Mouse (Mus musculus) stomach, embryonic 15.5 days (tissue): Measurements from ENCODE around the gene Ankrd28. TPM values are rescaled to one million over a fixed set of nuclear protein-coding genes. Genes with fewer than 3 reads are reported as not detected.
"Not testable (repeated sequence)": the region's sequence is repeated elsewhere in the genome, so short reads cannot be mapped to it uniquely, and the experiment has no call there.

ENCODE experiments used
- ATAC-seq: fragments of 200-750 bp; cut with Nextera tagmentation; 2 replicates; pipeline ENCODE4 v1.8.0; 2017; ENCODE audit warnings: low read depth, moderate number of reproducible peaks, moderate TSS enrichment; ENCODE audit not compliant: insufficient read depth, low FRiP score
- H3K27ac ChIP-seq: fragments of 300-500 bp; sonication (generic); 2 replicates; pipeline ENCODE4 v1.5.1; 2015; ENCODE audit warnings: mild to moderate bottlenecking, inconsistent platforms
- H3K27me3 ChIP-seq: fragments of 300-500 bp; sonication (generic); replicated peaks from 2 replicates; pipeline ENCODE4 v1.6.1; 2015; ENCODE audit warnings: inconsistent platforms
- H3K36me3 ChIP-seq: fragments of 300-500 bp; sonication (generic); 2 replicates; pipeline ENCODE4 v1.6.1; 2015; ENCODE audit warnings: inconsistent platforms
- H3K4me1 ChIP-seq: fragments of 300-500 bp; sonication (generic); 2 replicates; pipeline ENCODE4 v1.6.1; 2015; ENCODE audit warnings: inconsistent platforms
- H3K4me2 ChIP-seq: fragments of 300-500 bp; sonication (generic); 2 replicates; pipeline ENCODE4 v1.6.1; 2015; ENCODE audit warnings: mild to moderate bottlenecking, inconsistent platforms
- H3K4me3 ChIP-seq: fragments of 300-500 bp; sonication (generic); replicated peaks from 2 replicates; pipeline ENCODE4 v1.5.1; 2015; ENCODE audit warnings: inconsistent platforms
- H3K9ac ChIP-seq: fragments of 300-500 bp; sonication (generic); 2 replicates; pipeline ENCODE4 v1.6.1; 2015; ENCODE audit warnings: inconsistent platforms
- H3K9me3 ChIP-seq: fragments of 300-500 bp; sonication (generic); 2 replicates; pipeline ENCODE4 v1.6.1; 2016; ENCODE audit warnings: inconsistent platforms
- WGBS: fragments of 180-500 bp; shearing (Covaris S2); methylation state at CpG from one replicate; pipeline ENCODE4 v1.1.7; 2015; 5-methylcytosine and 5-hydroxymethylcytosine counted together
- polyA plus RNA-seq: library from polyadenylated mRNA; unstranded; fragments of >200 nt; fragmentation: Nextera tagmentation; extraction: Ambion mirVana; gene quantifications from 2 replicates; pipeline ENCODE4 v1.2.1, GENCODE M21; 2015

The Ankrd28 gene
- polyA plus RNA-seq, 1 experiment from 2014 or later: 6.9 TPM

DNA sequence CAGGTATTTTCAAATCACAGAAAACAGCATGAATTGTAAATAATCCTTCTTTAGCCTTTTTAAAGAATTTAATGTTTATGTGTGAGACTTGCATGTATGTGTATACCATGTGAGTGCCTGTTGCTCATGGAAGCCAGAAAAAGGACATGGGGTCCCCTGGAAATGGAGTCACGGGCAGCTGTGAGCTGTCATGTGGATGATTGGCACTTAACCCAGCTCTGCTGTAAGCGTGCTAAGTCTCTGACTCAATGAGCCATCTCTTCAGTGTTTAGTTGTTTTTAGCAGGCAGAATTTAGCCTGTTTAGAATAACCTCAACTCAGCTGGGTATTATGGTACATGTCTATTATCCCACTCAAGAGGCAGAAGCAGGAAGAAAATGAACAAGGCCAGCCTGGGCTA lies 43.5 kb downstream of the Ankrd28 start:
- Histone ChIP-seq H3K27ac (no peak overlapping the region), H3K4me2 (no peak overlapping the region), H3K4me1 (no peaks in the 10 kb centered on the region), H3K27me3 (no peaks in the 10 kb centered on the region), H3K9ac (no peak overlapping the region), H3K9me3 (no peaks in the 10 kb centered on the region), H3K4me3 (no peak overlapping the region), H3K36me3 (no peaks in the 10 kb centered on the region)
- no peak for ATAC-seq
- 56% methylated on average over 2 of the region's 2 CpGs for WGBS

- ATAC-seq: no peak
- H3K9me3 ChIP-seq: no peaks in the 10 kb centered on the region
- no peak overlapping the region for H3K9ac ChIP-seq
- H3K36me3 ChIP-seq: no peaks in the 10 kb centered on the region
- H3K4me2 ChIP-seq: no peak overlapping the region
- no peak overlapping the region for H3K4me3 ChIP-seq
- no peaks in the 10 kb centered on the region for H3K27me3 ChIP-seq
- 0 out of 2 replicates have a peak, but pooled peaks cover 6% of the 10 kb centered on the region for H3K4me1 ChIP-seq
- H3K27ac ChIP-seq: no peak overlapping the region
Measured at GRCm38 (mm10) chr14:31785681-31786080, 44.8 kb downstream of the Ankrd28 start.

GRCm38 (mm10) chr14:31784975-31785374 lies 45.5 kb downstream of the Ankrd28 start:
- Histone ChIP-seq H3K4me2 (no peak overlapping the region), H3K9me3 (no peaks in the 10 kb centered on the region), H3K4me3 (no peak overlapping the region), H3K27me3 (no peaks in the 10 kb centered on the region), H3K9ac (no peak overlapping the region), H3K4me1 (0 out of 2 replicates have a peak, but pooled peaks cover 6% of the 10 kb centered on the region), H3K27ac (no peak overlapping the region), H3K36me3 (no peaks in the 10 kb centered on the region)
- 84% methylated on average over 5 of the region's 5 CpGs for WGBS
- no peak for ATAC-seq

DNA sequence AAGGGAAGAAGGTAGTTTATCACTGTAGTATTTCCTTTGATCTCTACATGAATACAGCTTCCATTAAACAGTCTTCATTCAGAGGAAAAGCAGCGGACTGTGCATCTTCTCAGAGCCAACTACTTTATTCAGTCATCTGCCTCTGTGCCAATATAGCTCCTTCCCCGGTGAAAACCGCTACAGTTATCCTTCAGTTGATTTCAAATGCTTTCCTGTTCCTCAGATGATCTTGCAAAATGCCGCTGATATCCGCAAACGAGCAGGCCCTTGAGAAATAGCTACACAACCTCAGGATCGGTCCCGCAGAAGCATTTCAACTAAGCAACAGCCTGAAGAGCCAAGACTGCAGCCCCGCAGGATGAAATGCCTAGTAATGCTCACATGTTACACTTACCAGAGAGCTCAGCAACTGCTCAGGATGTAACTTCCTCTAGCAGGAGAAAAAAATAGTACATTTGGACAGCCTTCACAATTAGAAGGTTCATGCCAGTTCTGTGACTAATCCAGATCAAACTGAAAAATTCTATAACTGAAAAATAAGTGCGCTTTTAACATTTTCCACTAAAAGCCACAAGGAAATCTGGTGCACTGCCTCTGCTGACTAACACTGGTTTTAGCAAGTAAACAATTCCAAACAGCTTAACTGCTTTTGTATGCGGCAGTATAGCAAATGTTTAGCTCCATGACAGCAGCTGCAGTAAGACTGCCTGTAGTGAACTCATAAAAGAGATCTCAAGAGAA lies 49.0 kb downstream of the Ankrd28 start:
- no peaks in the 10 kb centered on the region for H3K27me3 ChIP-seq
- no peaks in the 10 kb centered on the region for H3K36me3 ChIP-seq
- ATAC-seq: no peak
- no peaks in the 10 kb centered on the region for H3K9me3 ChIP-seq
- 32% methylated on average over 11 of the region's 11 CpGs for WGBS
- H3K4me2 ChIP-seq: peak overlapping the region; percentile 47
- H3K4me1 ChIP-seq: 0 out of 2 replicates have a peak, but pooled peaks cover 6% of the 10 kb centered on the region
- peak overlapping the region; percentile 81 for H3K27ac ChIP-seq
- peak overlapping the region; percentile 7 for H3K4me3 ChIP-seq
- H3K9ac ChIP-seq: no peak overlapping the region

DNA sequence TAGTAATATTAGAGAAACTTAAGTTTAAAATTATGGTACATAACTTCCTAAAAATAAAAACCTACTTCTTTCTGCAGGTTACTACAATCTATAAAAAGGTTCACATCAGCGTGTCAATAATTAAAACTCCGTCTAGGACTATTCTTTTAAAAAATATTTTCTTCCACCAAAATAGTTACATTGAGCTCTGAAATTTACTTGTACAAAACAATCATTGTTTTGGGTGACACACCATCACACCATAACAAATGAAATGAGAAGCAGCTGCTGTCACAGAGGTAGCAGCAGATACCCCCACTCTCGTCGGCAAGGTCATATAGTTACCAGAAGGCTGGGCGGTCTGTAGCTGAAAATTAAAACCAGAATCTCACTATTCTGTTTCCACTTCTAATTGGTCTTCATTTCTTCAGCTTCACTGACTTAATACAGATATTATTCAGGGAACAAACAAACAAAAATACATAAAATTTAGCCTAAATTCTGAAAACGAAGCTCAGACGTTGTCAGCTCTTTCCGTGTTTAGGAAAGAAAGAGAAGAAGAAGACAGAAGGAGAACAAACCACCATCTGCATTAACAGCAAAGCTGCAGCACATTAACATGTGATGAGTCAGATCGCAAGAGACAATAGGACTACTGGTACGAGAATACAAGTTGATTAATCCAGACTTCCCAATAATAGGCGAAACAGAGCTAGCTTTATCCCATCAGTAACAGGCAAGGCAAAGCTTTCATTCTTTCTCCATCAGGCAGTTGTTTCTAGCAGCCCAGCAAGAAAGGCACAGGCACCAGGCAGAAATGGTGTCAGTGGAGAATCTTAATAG lies 49.8 kb downstream of the Ankrd28 start:
- no peak for ATAC-seq
- WGBS: 73% methylated on average over 11 of the region's 11 CpGs
- Histone ChIP-seq H3K4me1 (0 out of 2 replicates have a peak, but pooled peaks cover 6% of the 10 kb centered on the region), H3K4me3 (peak overlapping the region; percentile 7), H3K27me3 (no peaks in the 10 kb centered on the region), H3K9ac (no peak overlapping the region), H3K4me2 (peak overlapping the region; percentile 47), H3K27ac (peak overlapping the region; percentile 81), H3K9me3 (no peaks in the 10 kb centered on the region), H3K36me3 (no peaks in the 10 kb centered on the region)

DNA sequence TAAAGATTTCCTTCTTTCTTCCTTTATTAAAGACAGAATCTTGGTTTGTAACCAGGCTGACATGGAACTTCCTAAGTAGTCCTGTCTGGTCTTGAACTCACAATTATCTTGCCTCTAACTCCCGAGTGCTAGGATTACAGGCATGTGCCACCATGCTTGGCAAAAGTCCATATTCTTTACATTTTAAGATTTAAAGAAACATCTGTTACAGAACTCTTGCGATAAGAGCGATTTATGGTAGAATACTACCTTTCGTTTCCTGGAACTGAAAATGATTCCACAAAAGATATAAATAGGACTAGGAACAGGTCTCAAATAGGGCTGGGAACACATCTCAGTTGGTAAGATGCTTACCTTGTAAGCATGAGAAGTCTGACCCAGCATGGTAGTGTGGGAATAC lies 56.9 kb downstream of the Ankrd28 start:
- no peak overlapping the region for H3K27ac ChIP-seq
- no peaks in the 10 kb centered on the region for H3K4me1 ChIP-seq
- 78% methylated on average over 4 of the region's 4 CpGs for WGBS
- ATAC-seq: no peak
- no peak overlapping the region for H3K4me3 ChIP-seq
- H3K9ac ChIP-seq: no peak overlapping the region
- no peaks in the 10 kb centered on the region for H3K9me3 ChIP-seq
- H3K4me2 ChIP-seq: no peak overlapping the region
- no peaks in the 10 kb centered on the region for H3K36me3 ChIP-seq
- H3K27me3 ChIP-seq: no peaks in the 10 kb centered on the region

DNA sequence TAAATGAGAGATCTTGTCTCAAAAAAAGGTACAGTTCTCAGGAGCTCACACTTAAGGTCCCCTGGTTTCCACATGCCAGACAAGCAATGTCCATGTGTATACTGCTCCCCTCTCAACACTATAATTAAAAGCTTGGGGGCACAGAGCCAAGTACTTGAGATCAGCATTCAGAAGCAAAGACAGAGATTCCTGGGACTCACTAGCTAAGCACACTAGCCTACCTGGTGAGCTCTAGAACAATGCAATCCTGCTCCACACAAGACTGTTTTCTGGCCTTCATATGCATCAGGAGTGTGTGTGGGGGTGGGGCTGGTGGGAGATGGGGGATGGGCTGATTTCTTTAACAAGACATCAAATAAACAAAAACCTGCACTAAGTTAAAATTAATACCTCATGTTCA lies 58.2 kb downstream of the Ankrd28 start:
- no peaks in the 10 kb centered on the region for H3K9me3 ChIP-seq
- H3K4me3 ChIP-seq: no peak overlapping the region
- H3K4me2 ChIP-seq: no peak overlapping the region
- no peaks in the 10 kb centered on the region for H3K4me1 ChIP-seq
- no peak for ATAC-seq
- H3K27ac ChIP-seq: no peak overlapping the region
- H3K9ac ChIP-seq: no peak overlapping the region
- H3K36me3 ChIP-seq: no peaks in the 10 kb centered on the region
- no peaks in the 10 kb centered on the region for H3K27me3 ChIP-seq

GRCm38 (mm10) chr14:31768531-31768930 lies 61.9 kb downstream of the Ankrd28 start:
- H3K4me3 ChIP-seq: no peak overlapping the region
- no peak overlapping the region for H3K27ac ChIP-seq
- no peak overlapping the region for H3K4me2 ChIP-seq
- WGBS: 51% methylated on average over 3 of the region's 3 CpGs
- no peaks in the 10 kb centered on the region for H3K4me1 ChIP-seq
- no peak overlapping the region for H3K9ac ChIP-seq
- ATAC-seq: no peak
- H3K27me3 ChIP-seq: no peaks in the 10 kb centered on the region
- no peaks in the 10 kb centered on the region for H3K36me3 ChIP-seq
- H3K9me3 ChIP-seq: no peaks in the 10 kb centered on the region

- H3K9me3 ChIP-seq: no peaks in the 10 kb centered on the region
- H3K36me3 ChIP-seq: no peaks in the 10 kb centered on the region
- no peak overlapping the region for H3K27ac ChIP-seq
- H3K9ac ChIP-seq: no peak overlapping the region
- no peak for ATAC-seq
- H3K4me3 ChIP-seq: no peak overlapping the region
- no peaks in the 10 kb centered on the region for H3K4me1 ChIP-seq
- no peaks in the 10 kb centered on the region for H3K27me3 ChIP-seq
- WGBS: 80% methylated on average over 2 of the region's 2 CpGs
- no peak overlapping the region for H3K4me2 ChIP-seq
Measured at GRCm38 (mm10) chr14:31764083-31764482, 66.4 kb downstream of the Ankrd28 start.

GRCm38 (mm10) chr14:31761727-31762126 lies 68.7 kb downstream of the Ankrd28 start:
- Histone ChIP-seq H3K9me3 (no peaks in the 10 kb centered on the region), H3K4me2 (no peak overlapping the region), H3K9ac (no peak overlapping the region), H3K4me1 (no peaks in the 10 kb centered on the region), H3K4me3 (no peak overlapping the region), H3K36me3 (no peaks in the 10 kb centered on the region), H3K27ac (no peak overlapping the region), H3K27me3 (no peaks in the 10 kb centered on the region)
- WGBS: 78% methylated on average over 7 of the region's 7 CpGs
- no peak for ATAC-seq

DNA sequence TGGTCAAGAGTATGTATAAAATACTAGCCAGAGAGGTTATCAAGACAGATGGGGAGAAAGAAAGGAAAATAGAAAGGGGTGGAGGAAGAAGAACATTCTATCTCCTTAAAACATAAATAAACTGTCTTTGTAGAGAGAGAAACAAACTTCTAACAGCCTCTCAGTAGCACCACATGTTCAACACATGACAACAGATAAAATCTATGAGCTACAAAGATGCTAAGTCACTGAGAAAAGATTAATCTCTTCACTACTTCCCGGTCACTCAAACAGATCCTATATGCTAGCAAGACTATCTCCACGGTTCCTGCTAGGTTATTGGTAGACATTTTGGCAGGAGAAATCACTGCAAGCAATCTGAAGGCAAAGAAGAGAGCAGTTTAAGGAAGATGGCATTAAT lies 71.3 kb downstream of the Ankrd28 start:
- Histone ChIP-seq H3K36me3 (no peaks in the 10 kb centered on the region), H3K27ac (no peak overlapping the region), H3K9me3 (no peaks in the 10 kb centered on the region), H3K4me3 (no peak overlapping the region), H3K4me2 (no peak overlapping the region), H3K4me1 (no peaks in the 10 kb centered on the region), H3K9ac (no peak overlapping the region), H3K27me3 (no peaks in the 10 kb centered on the region)
- ATAC-seq: no peak
- WGBS: 80% methylated on average over 2 of the region's 2 CpGs

DNA sequence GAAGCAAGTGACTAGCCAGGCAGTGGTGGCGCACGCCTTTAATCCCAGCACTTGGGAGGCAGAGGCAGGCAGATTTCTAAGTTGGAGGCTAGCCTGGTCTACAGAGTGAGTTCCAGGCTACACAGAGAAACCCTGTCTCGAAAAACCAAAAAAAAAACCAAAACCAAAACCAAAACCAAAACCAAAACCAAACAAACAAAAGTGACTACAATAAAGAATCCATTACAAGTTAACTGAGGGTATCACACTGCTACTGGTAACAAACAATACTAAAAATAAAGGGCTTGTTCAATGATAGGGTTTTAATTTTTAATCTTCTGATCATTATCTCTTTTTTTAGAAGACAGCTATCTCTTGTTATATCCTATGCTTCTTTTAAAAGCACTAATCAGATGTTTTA lies 72.0 kb downstream of the Ankrd28 start:
- not testable (repeated sequence) for H3K27ac ChIP-seq, H3K9me3 ChIP-seq, H3K27me3 ChIP-seq, ATAC-seq, H3K4me3 ChIP-seq, H3K36me3 ChIP-seq, H3K4me2 ChIP-seq, H3K9ac ChIP-seq, H3K4me1 ChIP-seq
- WGBS: 91% methylated on average over 3 of the region's 3 CpGs
